Mouse (Mus musculus): ENCODE results near the gene Slc39a8.

The Slc39a8 gene

DNA sequence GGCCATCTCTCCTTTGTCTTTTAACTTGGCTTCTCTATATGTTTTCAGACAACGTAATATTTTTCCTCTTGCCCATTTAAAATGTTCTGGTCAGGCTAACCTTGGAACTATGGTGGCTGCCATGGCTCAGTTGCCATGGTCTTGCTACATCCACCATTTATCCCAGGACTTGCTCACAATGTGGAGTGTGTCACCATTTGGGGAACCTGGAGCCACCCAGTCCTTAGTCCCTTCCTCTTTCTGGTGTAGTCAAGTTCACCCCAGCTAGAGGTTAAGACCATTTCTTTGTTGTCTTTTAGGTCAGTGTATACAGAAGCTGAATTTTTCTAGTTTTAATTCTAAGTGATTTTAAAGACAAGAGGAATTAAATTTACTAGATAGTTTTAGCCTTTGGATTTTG is 80.7 kb downstream of the Slc39a8 start:
- no peak for DNase-seq (ENCODE audit: inconsistent age in 2 of 2, low spot score in 1 of 2)

DNA sequence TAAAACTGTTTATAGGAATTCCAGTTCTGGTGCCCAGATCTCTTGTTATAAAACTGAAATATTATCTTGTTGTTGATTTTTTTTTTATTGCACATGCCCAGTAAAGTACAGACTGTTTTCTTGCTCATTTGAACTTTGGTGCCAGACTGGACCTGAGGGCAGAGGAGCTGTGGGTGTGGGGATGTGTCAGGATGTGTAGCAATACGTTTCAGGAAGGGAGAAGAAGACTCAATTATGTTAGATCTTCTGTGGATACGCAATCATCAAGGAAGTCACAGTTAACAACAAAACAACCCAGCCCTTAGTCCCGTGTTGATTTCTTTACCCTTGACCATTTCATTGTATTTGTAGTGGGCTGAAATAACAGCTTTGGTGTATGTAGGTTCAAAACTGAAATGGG is 81.9 kb downstream of the Slc39a8 start:
- no peak for DNase-seq (ENCODE audit: inconsistent age in 2 of 2, low spot score in 1 of 2)

GRCm38 (mm10) chr3:135915941-135916340 is 90.9 kb downstream of the Slc39a8 start:
- no peak for DNase-seq (ENCODE audit: inconsistent age in 2 of 2, low spot score in 1 of 2)

GRCm38 (mm10) chr3:135918566-135919180 is 93.6 kb downstream of the Slc39a8 start:
- no peak for DNase-seq (ENCODE audit: inconsistent age in 2 of 2, low spot score in 1 of 2)

- no peak for DNase-seq (ENCODE audit: inconsistent age in 2 of 2, low spot score in 1 of 2)
These were observed 94.2 kb downstream of the Slc39a8 start for GRCm38 (mm10) chr3:135919305-135919704.

- peak in 1 of 2 experiments; percentile 29 for DNase-seq (ENCODE audit: inconsistent age in 2 of 2, low spot score in 1 of 2)
These were observed 101.7 kb downstream of the Slc39a8 start for GRCm38 (mm10) chr3:135926729-135927128.

GRCm38 (mm10) chr3:135928184-135928583 is 103.1 kb downstream of the Slc39a8 start:
- peak in 1 of 2 experiments; percentile 33 for DNase-seq (ENCODE audit: inconsistent age in 2 of 2, low spot score in 1 of 2)

DNA sequence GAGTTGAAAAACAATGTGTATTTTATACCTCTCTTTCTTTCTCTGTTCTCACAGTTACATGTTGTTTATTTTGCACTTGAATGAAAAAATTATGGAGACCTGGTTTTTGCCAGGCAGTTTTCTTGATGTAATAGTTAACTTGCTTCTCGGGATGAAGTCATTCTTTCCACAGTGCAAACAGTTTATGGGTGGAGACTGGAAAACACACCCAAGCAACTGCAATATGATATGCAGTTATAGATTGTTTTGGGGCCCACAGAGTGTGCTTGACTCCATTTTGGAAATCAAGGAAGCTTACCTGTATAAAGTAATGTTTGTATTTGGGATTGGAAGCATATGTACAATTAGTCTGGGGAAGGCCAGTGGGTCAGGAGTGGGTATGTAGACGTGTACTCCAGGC is 112.4 kb downstream of the Slc39a8 start:
- no peak for DNase-seq (ENCODE audit: inconsistent age in 2 of 2, low spot score in 1 of 2)

Data from adrenal gland, adult (tissue).